Mouse (Mus musculus) stomach, postnatal 0 days (tissue): Measurements from ENCODE around the gene Gtf3c5. TPM values are rescaled to one million over a fixed set of nuclear protein-coding genes. Genes with fewer than 3 reads are reported as not detected.

Source experiments
- ATAC-seq: fragments of 200-750 bp; cut with Nextera tagmentation; 2 replicates; pipeline ENCODE4 v1.8.0; 2017; ENCODE audit not compliant: low FRiP score, low TSS enrichment
- DNase-seq: peaks from one replicate; pipeline ENCODE4 v3.0.0-alpha.2; 2016; ENCODE audit warnings: low spot score
- H3K27ac ChIP-seq: fragments of 300-500 bp; sonication (generic); replicated peaks from 2 replicates; pipeline ENCODE4 v1.5.1; 2014; ENCODE audit warnings: mild to moderate bottlenecking, control low read depth
- H3K27me3 ChIP-seq: fragments of 300-500 bp; sonication (generic); 2 replicates; pipeline ENCODE4 v1.6.1; 2014; ENCODE audit warnings: low read length; ENCODE audit not compliant: control insufficient read depth, insufficient read depth
- H3K36me3 ChIP-seq: fragments of 300-500 bp; sonication (generic); 2 replicates; pipeline ENCODE4 v1.6.1; 2014; ENCODE audit warnings: low read length, mixed read lengths; ENCODE audit not compliant: control insufficient read depth, insufficient read depth
- H3K4me1 ChIP-seq: fragments of 300-500 bp; sonication (generic); replicated peaks from 2 replicates; pipeline ENCODE4 v1.6.1; 2014; ENCODE audit warnings: antibody characterized with exemption; ENCODE audit not compliant: control insufficient read depth, insufficient read depth
- H3K4me2 ChIP-seq: fragments of 300-500 bp; sonication (generic); replicated peaks from 2 replicates; pipeline ENCODE4 v1.6.1; 2014; ENCODE audit warnings: low read depth, mild to moderate bottlenecking, control low read depth, moderate library complexity
- H3K4me3 ChIP-seq: fragments of 300-500 bp; sonication (generic); 2 replicates; pipeline ENCODE4 v1.5.1; 2014; ENCODE audit warnings: low read depth, low read length, control low read depth
- H3K9ac ChIP-seq: fragments of 300-500 bp; sonication (generic); 2 replicates; pipeline ENCODE4 v1.6.1; 2014; ENCODE audit warnings: mild to moderate bottlenecking, low read length, control low read depth, mixed read lengths
- H3K9me3 ChIP-seq: fragments of 300-500 bp; sonication (generic); 2 replicates; pipeline ENCODE4 v1.6.1; 2016; ENCODE audit warnings: low read length; ENCODE audit not compliant: control insufficient read depth
- CTCF ChIP-seq: IDR thresholded peaks from 2 replicates; pipeline ENCODE4 v1.5.1; 2016; ENCODE audit warnings: antibody characterized with exemption, low read depth, mild to moderate bottlenecking, moderate library complexity
- EP300 ChIP-seq: optimal IDR thresholded peaks from 2 replicates; pipeline ENCODE3; 2016; ENCODE audit warnings: antibody characterized with exemption
- whole genome bisulfite sequencing: fragments of 180-500 bp; shearing (Covaris S2); extraction: QIAGEN DNeasy Blood & Tissue Kit; methylation state at CpG from one replicate; pipeline ENCODE4 v1.1.7; 2014; 5-methylcytosine and 5-hydroxymethylcytosine counted together
- polyA plus RNA-seq: library from polyadenylated mRNA; unstranded; fragments of >200 nt; fragmentation: Nextera tagmentation; extraction: Ambion mirVana; gene quantifications from 2 replicates; pipeline ENCODE4 v1.2.1, GENCODE M21; 2015

Gtf3c5 gene
- polyA plus RNA-seq, result 13.1 and 14.0 TPM in 2 replicates

DNA sequence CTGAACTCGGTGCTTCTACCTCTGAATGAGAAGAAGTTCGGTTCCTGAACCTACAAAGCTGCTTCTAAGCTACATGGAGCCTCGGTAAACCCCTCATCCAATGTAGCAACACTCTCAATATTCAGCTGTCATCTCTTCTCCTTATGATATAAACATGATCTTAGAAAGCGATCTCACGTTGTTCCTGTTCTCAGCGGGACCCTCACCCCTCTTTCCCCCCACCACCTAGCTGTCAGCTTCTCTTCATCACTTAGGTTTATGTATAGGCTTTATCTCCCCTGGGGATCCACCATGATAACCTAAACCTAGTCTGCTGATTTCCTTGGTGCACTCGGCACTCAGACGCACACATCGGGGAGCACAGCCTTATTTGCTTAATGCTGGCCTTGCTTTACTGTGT is at the start of gene Gtf3c5:
Gene Gtf3c5 (minus strand): TSS at position 101 of the 400 bp plus-strand sequence.
- Histone ChIP-seq H3K9me3 (no peaks in the 10 kb centered on the region), H3K27ac (peak within 1 kb of the TSS; percentile 89), H3K4me1 (no peaks in the 10 kb centered on the region), H3K4me2 (peak within 1 kb of the TSS; percentile 54), H3K36me3 (peaks cover 6% of the 10 kb centered on the region; the same call in 1 of the 2 replicates), H3K27me3 (no peaks in the 10 kb centered on the region), H3K9ac (peak within 1 kb of the TSS; percentile 74), H3K4me3 (peak within 1 kb of the TSS; percentile 69)
- 68% methylated on average over 9 of the region's 9 CpGs for WGBS
- ATAC-seq (no peak), DNase-seq (no peak)
- TF ChIP-seq EP300 (no peak), CTCF (no peak)

- Histone ChIP-seq H3K4me3 (no peak overlapping the region), H3K9ac (no peak overlapping the region), H3K27ac (no peak overlapping the region), H3K4me1 (no peaks in the 10 kb centered on the region), H3K4me2 (no peak overlapping the region), H3K9me3 (no peaks in the 10 kb centered on the region), H3K36me3 (no peaks in the 10 kb centered on the region), H3K27me3 (no peaks in the 10 kb centered on the region)
- DNase-seq (no peak), ATAC-seq (no peak)
- 37% methylated on average over 4 of the region's 4 CpGs for WGBS
- TF ChIP-seq CTCF, result peak; percentile 36
- TF ChIP-seq EP300, result no peak
These were observed 49.6 kb upstream of the Gtf3c5 start for GRCm38 (mm10) chr2:28633136-28633535.

DNA sequence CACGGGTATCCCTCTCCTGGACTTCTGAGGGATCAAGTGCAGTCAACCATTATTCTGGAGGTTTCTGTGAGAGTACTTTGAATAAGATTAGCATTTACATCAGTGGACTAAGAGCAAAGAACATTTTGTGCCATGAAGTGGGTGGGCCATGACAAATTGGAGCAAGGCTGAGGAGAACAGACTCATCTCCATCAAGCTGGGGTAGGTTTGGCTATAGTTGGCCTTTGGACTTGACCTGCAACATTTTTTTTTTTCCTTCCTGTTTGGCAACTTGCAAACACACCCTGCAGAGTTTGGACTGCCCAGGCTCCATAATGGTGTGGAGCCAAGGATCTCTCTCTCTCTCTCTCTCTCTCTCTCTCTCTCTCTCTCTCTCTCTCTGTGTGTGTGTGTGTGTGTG is 49.1 kb upstream of the Gtf3c5 start:
- Histone ChIP-seq H3K9ac (no peak overlapping the region), H3K9me3 (no peaks in the 10 kb centered on the region), H3K36me3 (no peaks in the 10 kb centered on the region), H3K4me2 (no peak overlapping the region), H3K4me1 (no peaks in the 10 kb centered on the region), H3K27ac (no peak overlapping the region), H3K4me3 (no peak overlapping the region), H3K27me3 (no peaks in the 10 kb centered on the region)
- ATAC-seq (0 out of 2 replicates have a peak, but pooled peaks have one; percentile 35), DNase-seq (no peak)
- TF ChIP-seq EP300 (no peak), CTCF (no peak)
- WGBS, result 66% methylated on average over 1 of the region's 1 CpGs

DNA sequence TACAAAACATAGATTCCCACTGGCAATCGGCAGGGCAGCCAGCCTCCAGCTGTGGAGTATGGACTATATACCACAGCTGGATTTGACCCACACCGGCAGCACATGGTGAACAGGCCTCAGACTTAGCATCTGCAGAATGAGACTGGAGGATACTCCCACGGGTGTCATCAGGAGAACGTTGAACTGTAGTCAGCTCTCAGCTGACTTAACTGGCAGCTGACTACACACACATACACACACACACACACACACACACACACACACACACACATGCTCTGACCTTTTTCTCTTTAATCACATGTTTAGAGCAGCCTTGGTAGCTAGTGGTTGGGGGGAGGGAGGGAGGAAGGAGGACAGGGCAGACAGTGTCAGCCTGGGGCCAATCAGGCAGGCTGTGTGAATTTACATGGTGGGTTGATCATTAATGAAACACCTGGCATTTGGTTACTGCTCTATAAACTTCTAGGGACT is 46.4 kb upstream of the Gtf3c5 start:
- no peak overlapping the region for H3K27ac ChIP-seq
- no peak overlapping the region for H3K4me3 ChIP-seq
- no peak overlapping the region for H3K9ac ChIP-seq
- no peaks in the 10 kb centered on the region for H3K9me3 ChIP-seq
- TF ChIP-seq EP300 (no peak), CTCF (no peak)
- no peaks in the 10 kb centered on the region for H3K36me3 ChIP-seq
- DNase-seq (peak; percentile 80), ATAC-seq (peak; percentile 89)
- H3K4me2 ChIP-seq, result no peak overlapping the region
- H3K4me1 ChIP-seq, result no peaks in the 10 kb centered on the region
- no peaks in the 10 kb centered on the region for H3K27me3 ChIP-seq
- 27% methylated on average over 4 of the region's 4 CpGs for WGBS

DNA sequence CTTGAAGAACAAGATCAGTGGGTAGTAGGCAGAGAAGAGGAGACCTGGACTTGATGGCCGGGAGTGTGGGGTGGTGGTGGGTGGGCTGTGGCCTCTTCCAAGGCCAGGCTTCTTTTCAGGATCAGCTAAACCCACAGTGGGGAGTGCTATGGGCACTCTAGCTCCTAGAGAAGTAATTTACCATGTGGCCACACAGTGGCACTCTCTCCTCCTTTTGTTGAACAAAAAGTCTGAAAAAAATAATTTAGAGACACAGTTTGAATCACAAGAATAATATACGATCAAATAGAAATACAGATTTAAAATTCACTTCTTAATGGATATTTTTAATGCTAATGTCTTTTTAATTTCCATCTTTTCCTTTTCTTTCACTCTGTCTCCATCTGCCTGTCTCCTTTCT is 44.5 kb upstream of the Gtf3c5 start:
- Histone ChIP-seq H3K9me3 (no peaks in the 10 kb centered on the region), H3K9ac (no peak overlapping the region), H3K27me3 (no peaks in the 10 kb centered on the region), H3K27ac (no peak overlapping the region), H3K36me3 (no peaks in the 10 kb centered on the region), H3K4me2 (no peak overlapping the region), H3K4me3 (no peak overlapping the region), H3K4me1 (no peaks in the 10 kb centered on the region)
- ATAC-seq (no peak), DNase-seq (no peak)
- WGBS, result 38% methylated on average over 2 of the region's 2 CpGs
- TF ChIP-seq EP300 (no peak), CTCF (peak; percentile 56)

GRCm38 (mm10) chr2:28626038-28626437 is 42.5 kb upstream of the Gtf3c5 start:
- no peaks in the 10 kb centered on the region for H3K9me3 ChIP-seq
- H3K27me3 ChIP-seq, result no peaks in the 10 kb centered on the region
- H3K9ac ChIP-seq, result no peak overlapping the region
- no peaks in the 10 kb centered on the region for H3K4me1 ChIP-seq
- H3K36me3 ChIP-seq, result no peaks in the 10 kb centered on the region
- TF ChIP-seq EP300, result no peak
- TF ChIP-seq CTCF, result no peak
- H3K4me2 ChIP-seq, result no peak overlapping the region
- H3K27ac ChIP-seq, result no peak overlapping the region
- ATAC-seq, result no peak
- H3K4me3 ChIP-seq, result no peak overlapping the region
- DNase-seq, result no peak
- WGBS, result 72% methylated on average over 3 of the region's 3 CpGs
